Mouse (Mus musculus) stomach, embryonic 14.5 days (tissue): ENCODE data around the gene Cdc42bpb. TPM values are rescaled to one million over a fixed set of nuclear protein-coding genes. Genes with fewer than 3 reads are reported as not detected.

ENCODE experiments used
- ATAC-seq: fragments of 200-750 bp; cut with Nextera tagmentation; 2 replicates; pipeline ENCODE4 v1.8.0; 2017; ENCODE audit warnings: low read depth, moderate TSS enrichment; ENCODE audit not compliant: insufficient number of reproducible peaks, insufficient read depth, low FRiP score
- H3K27ac ChIP-seq: fragments of 300-500 bp; sonication (generic); 2 replicates; pipeline ENCODE4 v1.5.1; 2014; ENCODE audit warnings: mild to moderate bottlenecking, low read length, moderate library complexity, mixed read lengths
- H3K27me3 ChIP-seq: fragments of 300-500 bp; sonication (generic); 2 replicates; pipeline ENCODE4 v1.6.1; 2014; ENCODE audit warnings: low read length, control low read depth, mixed read lengths; ENCODE audit not compliant: control insufficient read depth, insufficient read depth
- H3K36me3 ChIP-seq: fragments of 300-500 bp; sonication (generic); 2 replicates; pipeline ENCODE4 v1.6.1; 2014; ENCODE audit warnings: mild to moderate bottlenecking, control low read depth, low read length, moderate library complexity, mixed read lengths; ENCODE audit not compliant: control insufficient read depth, insufficient read depth
- H3K4me1 ChIP-seq: fragments of 300-500 bp; sonication (generic); 2 replicates; pipeline ENCODE4 v1.6.1; 2014; ENCODE audit warnings: low read length, control low read depth, mixed read lengths; ENCODE audit not compliant: control insufficient read depth, insufficient read depth
- H3K4me2 ChIP-seq: fragments of 300-500 bp; sonication (generic); replicated peaks from 2 replicates; pipeline ENCODE4 v1.6.1; 2014; ENCODE audit warnings: low read depth, low read length, control low read depth
- H3K4me3 ChIP-seq: fragments of 300-500 bp; sonication (generic); 2 replicates; pipeline ENCODE4 v1.5.1; 2014; ENCODE audit warnings: low read depth, low read length, control low read depth
- H3K9ac ChIP-seq: fragments of 300-500 bp; sonication (generic); replicated peaks from 2 replicates; pipeline ENCODE4 v1.6.1; 2014; ENCODE audit warnings: low read depth, mild to moderate bottlenecking, control low read depth, low read length, moderate library complexity, mixed read lengths
- H3K9me3 ChIP-seq: fragments of 300-500 bp; sonication (generic); 2 replicates; pipeline ENCODE4 v1.6.1; 2016; ENCODE audit warnings: low read depth, low read length, control low read depth; ENCODE audit not compliant: control insufficient read depth
- WGBS: fragments of 180-500 bp; shearing (Covaris S2); extraction: QIAGEN DNeasy Blood & Tissue Kit; methylation state at CpG from one replicate; pipeline ENCODE4 v1.1.7; 2014; 5-methylcytosine and 5-hydroxymethylcytosine counted together
- polyA plus RNA-seq: library from polyadenylated mRNA; unstranded; fragments of >200 nt; fragmentation: Nextera tagmentation; extraction: Ambion mirVana; gene quantifications from 2 replicates; pipeline ENCODE4 v1.2.1, GENCODE M21; 2014

Cdc42bpb gene
- polyA plus RNA-seq, 1 experiment from 2014 or later = 44.1 TPM

- peak; percentile 28 for ATAC-seq
- H3K36me3 ChIP-seq = no peaks in the 10 kb centered on the region
- H3K4me1 ChIP-seq = peaks cover 20% of the 10 kb centered on the region
- 2% methylated on average over 49 of the region's 49 CpGs for WGBS
- H3K27ac ChIP-seq = peak overlapping the region; percentile 96
- peak overlapping the region; percentile 98 for H3K4me3 ChIP-seq
- peak overlapping the region; percentile 93 for H3K9ac ChIP-seq
- no peaks in the 10 kb centered on the region for H3K9me3 ChIP-seq
- H3K4me2 ChIP-seq = peak overlapping the region; percentile 86
- no peaks in the 10 kb centered on the region for H3K27me3 ChIP-seq
Observed at GRCm38 (mm10) chr12:111376826-111377331, 639 bp downstream of the Cdc42bpb start.

- 23% methylated on average over 6 of the region's 6 CpGs for WGBS
- Histone ChIP-seq H3K27ac (no peak overlapping the region), H3K4me2 (peak overlapping the region; percentile 86), H3K4me3 (peak overlapping the region; percentile 98), H3K9ac (0 out of 2 replicates have a peak overlapping the region, but pooled peaks have one; percentile 93), H3K36me3 (no peaks in the 10 kb centered on the region), H3K9me3 (no peaks in the 10 kb centered on the region), H3K4me1 (peaks cover 20% of the 10 kb centered on the region), H3K27me3 (no peaks in the 10 kb centered on the region)
- ATAC-seq = no peak
Observed at GRCm38 (mm10) chr12:111376053-111376452, 1.5 kb downstream of the Cdc42bpb start.

GRCm38 (mm10) chr12:111375559-111375958, 2.0 kb downstream of the Cdc42bpb start:
- no peak overlapping the region for H3K9ac ChIP-seq
- no peaks in the 10 kb centered on the region for H3K36me3 ChIP-seq
- peak overlapping the region; percentile 98 for H3K4me3 ChIP-seq
- H3K4me1 ChIP-seq = peaks cover 20% of the 10 kb centered on the region
- H3K27me3 ChIP-seq = no peaks in the 10 kb centered on the region
- H3K9me3 ChIP-seq = no peaks in the 10 kb centered on the region
- no peak overlapping the region for H3K27ac ChIP-seq
- ATAC-seq = no peak
- peak overlapping the region; percentile 86 for H3K4me2 ChIP-seq
- 44% methylated on average over 12 of the region's 12 CpGs for WGBS

- Histone ChIP-seq H3K9me3 (no peaks in the 10 kb centered on the region), H3K27ac (no peak overlapping the region), H3K4me3 (no peak overlapping the region), H3K4me2 (peak overlapping the region; percentile 86), H3K36me3 (no peaks in the 10 kb centered on the region), H3K27me3 (no peaks in the 10 kb centered on the region), H3K4me1 (peaks cover 20% of the 10 kb centered on the region), H3K9ac (no peak overlapping the region)
- no peak for ATAC-seq
- 59% methylated on average over 10 of the region's 10 CpGs for WGBS
Observed at GRCm38 (mm10) chr12:111374727-111375126, 2.8 kb downstream of the Cdc42bpb start.

DNA sequence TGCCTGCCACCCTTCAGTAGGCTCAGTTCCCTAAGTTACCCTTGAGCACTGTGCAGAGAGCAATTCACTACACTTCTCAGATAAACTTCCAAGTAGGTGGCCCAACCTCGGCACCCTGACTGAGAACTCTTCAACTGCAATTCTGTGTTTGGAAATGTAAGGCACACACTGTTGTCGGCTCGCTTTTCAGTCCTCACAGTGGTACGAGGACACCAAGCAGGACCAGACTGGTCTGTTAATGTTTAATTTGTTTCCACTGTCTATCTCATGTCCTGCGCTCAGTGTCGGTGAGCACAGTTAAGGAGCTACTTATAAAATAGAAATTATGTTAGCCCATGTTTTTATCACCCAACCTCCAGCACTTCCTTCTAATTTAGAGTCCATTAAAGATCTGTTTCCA, 4.1 kb downstream of the Cdc42bpb start:
- no peaks in the 10 kb centered on the region for H3K27me3 ChIP-seq
- H3K27ac ChIP-seq = no peak overlapping the region
- 0 out of 2 replicates have a peak overlapping the region, but pooled peaks have one; percentile 6 for H3K9ac ChIP-seq
- no peaks in the 10 kb centered on the region for H3K36me3 ChIP-seq
- H3K4me1 ChIP-seq = peaks cover 22% of the 10 kb centered on the region
- no peak overlapping the region for H3K4me2 ChIP-seq
- 65% methylated on average over 6 of the region's 6 CpGs for WGBS
- no peak for ATAC-seq
- H3K4me3 ChIP-seq = no peak overlapping the region
- no peaks in the 10 kb centered on the region for H3K9me3 ChIP-seq

GRCm38 (mm10) chr12:111371905-111372304, 5.6 kb downstream of the Cdc42bpb start:
- Histone ChIP-seq H3K36me3 (no peaks in the 10 kb centered on the region), H3K9me3 (no peaks in the 10 kb centered on the region), H3K27me3 (no peaks in the 10 kb centered on the region), H3K4me1 (peaks cover 33% of the 10 kb centered on the region), H3K9ac (no peak overlapping the region), H3K4me2 (no peak overlapping the region), H3K4me3 (no peak overlapping the region), H3K27ac (no peak overlapping the region)
- ATAC-seq = no peak
- WGBS = 81% methylated on average over 7 of the region's 7 CpGs

DNA sequence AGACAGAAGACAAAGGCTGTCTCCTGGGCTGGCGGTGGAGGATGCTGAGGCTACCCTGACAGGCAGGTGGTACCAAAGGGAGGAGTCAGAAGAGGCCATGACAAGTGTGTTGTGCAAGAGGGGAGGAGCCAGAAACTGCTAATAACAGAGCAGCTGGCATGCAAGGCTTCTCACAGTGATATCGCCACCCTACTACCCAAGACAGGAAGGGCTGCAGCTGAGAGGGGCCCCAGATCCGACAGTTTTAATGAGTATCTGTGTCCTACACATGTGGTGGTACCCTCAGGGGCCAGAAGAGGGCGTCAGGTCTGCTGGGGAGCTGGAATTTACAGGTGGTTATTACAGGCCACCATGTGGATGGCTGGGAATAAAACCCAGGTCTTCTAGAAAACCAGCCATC, 7.3 kb downstream of the Cdc42bpb start:
- peaks cover 37% of the 10 kb centered on the region for H3K4me1 ChIP-seq
- WGBS = 61% methylated on average over 4 of the region's 4 CpGs
- ATAC-seq = 0 out of 2 replicates have a peak, but pooled peaks have one; percentile 14

GRCm38 (mm10) chr12:111367065-111367464, 10.5 kb downstream of the Cdc42bpb start:
- 0 out of 2 replicates have a peak, but pooled peaks have one; percentile 28 for ATAC-seq
- 67% methylated on average over 7 of the region's 7 CpGs for WGBS
- H3K27ac ChIP-seq = no peak overlapping the region
- H3K36me3 ChIP-seq = no peaks in the 10 kb centered on the region
- H3K9ac ChIP-seq = no peak overlapping the region
- H3K9me3 ChIP-seq = no peaks in the 10 kb centered on the region
- H3K4me2 ChIP-seq = no peak overlapping the region
- H3K4me1 ChIP-seq = peaks cover 35% of the 10 kb centered on the region
- H3K27me3 ChIP-seq = no peaks in the 10 kb centered on the region
- H3K4me3 ChIP-seq = no peak overlapping the region

More for the DNA sequence above, 7.3 kb downstream of the Cdc42bpb start:
- Histone ChIP-seq H3K27ac (no peak overlapping the region), H3K9me3 (no peaks in the 10 kb centered on the region), H3K4me2 (no peak overlapping the region), H3K9ac (no peak overlapping the region), H3K36me3 (no peaks in the 10 kb centered on the region), H3K27me3 (no peaks in the 10 kb centered on the region), H3K4me3 (no peak overlapping the region)

GRCm38 (mm10) chr12:111364234-111364633, 13.3 kb downstream of the Cdc42bpb start:
- Histone ChIP-seq H3K27ac (no peak overlapping the region), H3K36me3 (no peaks in the 10 kb centered on the region), H3K4me2 (no peak overlapping the region), H3K9ac (no peak overlapping the region), H3K27me3 (no peaks in the 10 kb centered on the region), H3K4me1 (peaks cover 47% of the 10 kb centered on the region), H3K4me3 (no peak overlapping the region), H3K9me3 (no peaks in the 10 kb centered on the region)
- no peak for ATAC-seq
- WGBS = 86% methylated on average over 3 of the region's 3 CpGs
